Mouse (Mus musculus) v-Abl transformed pro-B cells (cell line): Measurements from ENCODE around the gene Aff1.

Source experiments
- in situ Hi-C, 2 experiments: fragments of 400-800 bp; cut with MboI; formaldehyde crosslinking; loops; one replicate each; pipeline ENCODE4 v1.15.1; 2025; ENCODE audit not compliant: unreplicated experiment in 2 of 2

Aff1 gene

DNA sequence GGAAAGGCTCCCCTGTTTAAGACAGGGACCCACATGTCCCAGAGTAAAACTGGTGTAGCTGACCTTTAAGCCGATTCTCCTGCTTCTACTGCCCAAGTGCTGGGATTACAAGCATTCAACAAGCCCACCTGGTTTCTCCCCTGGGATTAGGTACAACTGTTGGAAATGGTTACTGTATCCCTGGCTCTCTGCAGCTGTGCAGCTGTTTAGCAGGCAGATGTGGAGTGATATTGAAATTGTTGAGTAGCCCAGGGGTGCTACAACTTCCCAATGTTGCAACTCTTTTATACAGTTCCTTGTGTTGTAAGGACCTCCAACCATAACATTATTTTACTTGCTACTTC is 48.7 kb downstream of the Aff1 start:
- in situ Hi-C loops, result loop anchor here (10.0 to 25.0 kb wide), 3 partner anchors 74 to 1896 kb away; no protein-coding TSS in a partner anchor

DNA sequence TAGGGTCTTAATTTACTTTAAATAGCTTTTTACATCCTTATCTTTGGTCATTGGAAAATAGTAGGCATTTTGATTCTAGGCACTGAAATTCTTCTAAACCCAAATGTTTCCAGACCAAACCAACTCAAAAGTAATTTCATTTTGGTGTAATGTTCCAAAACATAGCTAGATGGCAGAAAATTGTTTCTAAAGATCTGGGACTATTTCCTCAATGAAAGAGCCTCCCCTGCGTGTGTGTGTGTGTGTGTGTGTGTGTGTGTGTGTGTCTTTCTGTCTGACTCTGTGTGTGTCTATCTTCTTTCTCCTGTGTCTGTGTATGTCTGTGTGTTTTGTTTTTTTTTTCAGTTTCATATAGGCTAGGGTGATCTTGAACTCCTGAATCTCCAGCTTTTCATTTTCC is 49.3 kb downstream of the Aff1 start:
- in situ Hi-C loops, result loop anchor here (10.0 to 25.0 kb wide), 3 partner anchors 73 to 1896 kb away; no protein-coding TSS in a partner anchor

DNA sequence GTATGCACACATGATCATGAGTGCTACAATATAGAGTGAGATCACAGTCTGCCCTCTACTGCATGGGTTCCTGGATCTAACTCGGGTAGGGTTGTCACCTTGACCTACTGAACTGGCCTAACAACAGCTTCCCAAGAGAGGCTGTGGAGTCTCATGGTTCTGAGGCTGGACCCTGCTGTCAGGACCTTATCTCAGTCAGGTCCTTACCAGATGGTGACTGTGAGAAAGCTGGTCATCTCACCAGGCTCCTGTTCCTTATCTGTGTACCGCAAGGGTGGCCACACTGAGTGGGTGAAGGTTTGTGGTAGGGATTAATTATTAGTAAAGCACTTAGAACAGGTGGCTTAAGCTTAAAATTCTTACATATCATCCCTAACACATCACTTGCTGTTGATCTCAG is 49.8 kb downstream of the Aff1 start:
- in situ Hi-C loops, result loop anchor here (10.0 to 25.0 kb wide), 3 partner anchors 73 to 1895 kb away; no protein-coding TSS in a partner anchor

DNA sequence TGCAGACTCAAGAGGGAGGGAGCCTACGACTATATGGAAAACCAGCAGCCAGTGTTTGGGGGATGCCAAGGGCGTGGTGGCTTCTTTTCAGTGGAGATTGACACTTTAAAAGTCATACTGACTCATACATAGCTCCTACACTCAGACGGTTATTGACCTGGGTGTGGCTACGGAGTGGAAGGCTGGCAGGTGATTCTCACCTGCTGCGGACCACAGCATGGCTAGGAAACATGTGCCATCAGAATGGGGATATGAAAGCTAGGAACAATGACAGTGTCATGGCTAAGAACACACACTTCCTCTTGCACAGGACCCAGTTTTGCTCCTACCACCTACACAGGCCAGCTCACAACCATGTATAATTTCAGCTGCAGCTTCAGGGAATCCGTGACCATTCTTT is 52.4 kb downstream of the Aff1 start:
- in situ Hi-C loops, result loop anchor here (10.0 to 25.0 kb wide), 3 partner anchors 70 to 1893 kb away; no protein-coding TSS in a partner anchor

DNA sequence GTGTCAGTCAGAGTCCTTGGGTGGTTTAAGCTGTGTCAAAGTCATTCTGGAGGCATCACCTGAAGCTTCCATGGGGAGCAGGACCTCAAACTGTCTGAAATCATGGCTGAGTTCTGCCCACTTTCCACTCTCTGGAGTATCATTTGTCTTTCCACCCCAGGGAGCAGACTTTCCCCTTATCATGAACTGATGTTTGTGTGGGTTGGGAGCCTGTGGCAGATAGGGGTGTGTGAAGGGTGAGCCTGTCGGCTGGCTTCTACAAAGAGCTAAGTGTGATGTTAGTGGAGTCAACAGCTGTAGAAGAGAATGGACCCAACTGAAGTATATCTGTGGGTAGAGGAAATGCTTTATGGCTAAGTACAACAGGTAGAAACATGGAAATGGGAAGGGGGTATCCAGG is 53.5 kb downstream of the Aff1 start:
- in situ Hi-C loops, result loop anchor here (10.0 to 25.0 kb wide), 3 partner anchors 69 to 1892 kb away; no protein-coding TSS in a partner anchor

DNA sequence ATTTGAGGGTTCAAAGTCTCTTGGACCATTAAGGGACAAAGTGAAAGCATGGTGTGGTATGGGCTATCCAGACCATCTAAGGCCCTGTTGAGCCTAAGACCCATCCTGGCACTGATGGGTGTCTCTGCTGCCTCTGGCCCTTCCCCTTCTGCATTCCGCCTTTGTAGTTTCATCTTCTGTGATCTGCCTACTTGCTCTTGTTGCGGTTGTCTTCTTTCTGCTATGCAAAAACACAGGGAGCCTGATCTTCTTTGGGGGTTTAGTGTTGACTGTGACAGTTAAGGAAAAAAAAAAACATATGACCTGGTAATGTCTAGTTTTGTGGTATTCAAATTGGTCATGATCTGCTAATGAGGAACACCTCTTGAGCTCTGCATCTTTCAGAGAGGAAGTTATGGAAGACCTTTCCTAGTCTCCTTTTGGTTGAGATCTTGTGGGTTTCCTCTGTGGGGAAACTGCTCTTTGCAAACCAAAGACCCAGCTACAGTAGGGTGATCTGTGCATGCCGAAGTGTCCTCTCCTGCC is 54.4 kb downstream of the Aff1 start:
- in situ Hi-C loops, result loop anchor here (10.0 to 25.0 kb wide), 3 partner anchors 68 to 1891 kb away; no protein-coding TSS in a partner anchor

DNA sequence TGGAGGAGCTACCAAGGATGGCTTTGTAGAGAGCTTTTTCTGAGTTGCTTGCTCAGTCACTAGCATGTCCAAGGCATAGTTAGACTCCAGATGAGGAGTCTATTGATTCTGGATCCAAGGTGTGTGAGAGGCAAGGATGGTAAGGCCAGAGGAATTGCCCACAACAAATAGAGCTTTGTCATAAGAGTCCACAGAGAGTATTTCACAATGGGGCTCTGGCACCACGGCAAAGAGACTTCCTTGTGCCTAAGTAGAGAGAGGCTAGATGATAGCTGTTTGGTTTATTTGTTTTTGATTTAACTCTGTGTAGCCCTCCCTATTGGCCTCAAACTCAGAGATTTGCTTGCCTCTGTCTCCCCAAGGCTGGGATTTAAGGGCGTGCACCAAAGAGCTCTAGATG is 54.9 kb downstream of the Aff1 start:
- in situ Hi-C loops, result loop anchor here (10.0 to 25.0 kb wide), 3 partner anchors 68 to 1890 kb away; no protein-coding TSS in a partner anchor

DNA sequence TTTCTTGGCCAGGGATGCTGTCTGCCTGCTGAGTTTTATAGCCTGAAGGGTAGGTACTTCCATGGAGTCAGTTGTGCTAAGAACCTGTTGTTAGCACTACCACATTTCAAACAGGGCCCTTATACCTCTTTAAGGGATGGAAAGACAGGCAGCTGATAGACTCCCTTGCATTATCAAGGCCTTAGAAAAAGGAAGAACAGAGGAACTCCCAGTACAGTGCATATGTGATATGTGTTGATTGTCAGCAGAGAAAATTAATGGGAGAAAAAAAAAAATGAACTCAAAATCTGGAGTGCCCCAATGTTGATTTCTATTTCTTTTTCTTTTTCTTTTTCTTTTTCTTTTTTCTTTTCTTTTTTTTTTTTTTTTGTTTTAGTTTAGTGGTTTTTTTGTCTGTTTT is 56.2 kb downstream of the Aff1 start:
- in situ Hi-C loops, result loop anchor here (10.0 to 25.0 kb wide), 3 partner anchors 66 to 1889 kb away; no protein-coding TSS in a partner anchor

DNA sequence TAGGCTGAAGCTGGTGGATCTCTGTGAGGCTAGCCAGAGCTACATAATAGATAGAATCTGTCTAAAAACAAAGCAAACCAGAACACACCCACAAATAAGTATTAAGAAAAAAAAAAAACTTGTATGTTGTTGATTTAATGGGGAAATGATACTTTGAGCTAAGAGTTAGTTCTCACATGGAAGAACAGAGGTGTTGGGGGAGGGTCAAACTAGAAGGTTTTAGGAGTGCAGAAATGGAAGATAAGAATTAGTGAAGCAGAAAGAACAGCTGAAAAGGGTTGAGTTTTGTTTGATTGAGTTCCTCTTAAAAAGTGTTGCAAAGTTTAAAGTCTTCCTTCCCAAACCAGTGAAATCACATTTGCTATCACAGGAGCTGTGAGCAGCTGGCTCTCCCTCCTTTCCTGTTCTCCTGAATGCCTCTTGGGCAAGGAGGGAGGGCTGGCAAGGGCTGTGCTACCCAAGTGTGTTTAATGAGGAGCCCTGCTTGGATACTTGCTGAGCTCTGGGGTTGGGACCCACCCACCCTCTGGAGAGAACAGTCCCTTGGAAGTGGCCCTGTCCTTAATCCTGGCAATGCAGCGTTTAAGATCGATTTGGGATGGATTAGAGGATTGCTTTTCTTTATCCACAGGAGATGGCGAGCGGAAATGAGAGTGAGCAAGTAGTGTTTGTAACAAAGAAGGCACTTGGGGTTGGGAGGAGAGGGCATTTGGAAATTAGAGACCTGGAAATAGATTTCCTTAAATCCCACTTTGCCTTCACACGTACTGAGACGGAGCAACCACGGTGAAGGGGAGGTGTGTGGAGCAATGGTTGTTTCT is 57.5 kb downstream of the Aff1 start:
- in situ Hi-C loops, result loop anchor here (10.0 to 25.0 kb wide), 3 partner anchors 65 to 1888 kb away; no protein-coding TSS in a partner anchor

DNA sequence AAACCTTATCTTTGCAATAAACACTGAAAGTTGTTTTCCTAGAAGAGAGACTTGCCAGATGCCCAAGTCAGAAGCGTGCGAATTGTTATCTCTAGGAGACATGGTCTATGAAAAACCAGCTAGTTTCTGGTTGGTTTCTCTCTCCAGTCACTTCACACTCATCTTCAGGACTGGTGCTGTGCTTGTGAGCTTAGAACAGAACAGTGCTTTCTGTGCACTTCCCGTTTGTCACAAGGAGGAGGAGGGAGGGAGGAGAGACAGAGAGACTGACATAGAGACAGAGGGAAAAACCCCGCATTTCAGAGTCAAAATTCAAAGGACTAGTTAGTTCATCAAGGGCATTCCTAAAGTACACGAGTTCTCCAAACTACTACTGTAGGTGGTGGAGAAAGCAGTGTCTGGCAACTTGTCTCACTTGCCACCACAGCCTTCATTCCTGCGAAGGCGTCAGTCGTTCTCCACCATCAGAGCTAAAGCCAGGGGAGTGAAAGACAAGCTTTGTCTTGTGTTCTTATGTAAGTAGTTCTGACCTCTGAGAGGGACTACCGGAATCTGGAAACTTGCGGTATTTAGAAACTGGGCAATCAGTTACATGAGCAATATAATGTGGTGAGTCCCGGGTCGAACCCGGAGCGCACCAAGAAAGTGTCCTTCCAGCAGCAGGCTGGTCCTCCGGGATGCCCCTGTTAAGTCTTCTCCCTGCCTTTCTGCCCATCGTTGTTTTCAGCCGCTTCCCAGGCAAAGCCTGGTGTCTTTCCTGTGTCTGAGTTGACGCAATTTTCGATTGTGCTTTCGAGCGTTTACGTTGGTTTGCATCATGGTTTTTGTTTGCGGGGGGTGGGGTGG is 60.7 kb downstream of the Aff1 start:
- in situ Hi-C loops, result no loop called here

DNA sequence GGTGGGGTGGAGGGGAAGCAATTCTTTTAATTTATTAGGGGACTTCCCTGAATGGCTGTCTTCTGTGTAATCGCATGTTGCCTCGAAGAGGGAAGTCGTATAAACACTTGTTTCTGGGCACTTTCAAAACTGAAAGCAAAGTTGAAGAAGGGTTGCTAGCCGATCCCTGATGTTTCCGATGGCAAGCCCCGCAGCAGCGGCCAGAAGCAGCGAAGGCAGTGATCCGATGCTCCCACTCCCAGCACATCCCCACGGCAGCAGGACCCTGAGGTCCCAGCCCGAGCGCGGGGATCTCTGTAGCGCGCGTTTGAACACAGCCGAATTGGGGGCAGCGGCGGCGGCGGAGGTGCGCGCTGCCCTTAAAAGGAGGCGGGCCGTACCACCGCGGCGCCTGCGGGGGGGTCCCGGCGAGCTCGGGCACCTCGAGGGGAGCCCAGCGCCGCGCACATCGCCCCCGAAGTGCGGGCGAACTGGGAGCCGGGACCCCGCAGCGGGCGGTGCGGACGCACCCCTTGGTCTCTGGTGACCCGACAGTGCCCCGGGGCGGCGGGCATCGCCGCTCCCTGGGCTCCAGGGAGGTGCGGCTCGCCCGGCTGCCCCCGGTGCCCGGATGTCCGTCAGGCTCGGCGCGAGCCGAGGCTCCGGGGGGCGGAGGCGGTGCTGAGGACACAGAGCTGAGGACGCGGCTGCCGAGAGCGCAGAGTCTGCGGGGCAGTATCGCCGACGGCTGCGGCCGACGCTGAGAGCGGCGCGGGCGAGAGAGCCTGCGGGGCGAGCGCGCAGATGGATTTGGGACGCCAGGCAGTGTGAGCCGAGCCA is 61.5 kb downstream of the Aff1 start:
- in situ Hi-C loops, result no loop called here

DNA sequence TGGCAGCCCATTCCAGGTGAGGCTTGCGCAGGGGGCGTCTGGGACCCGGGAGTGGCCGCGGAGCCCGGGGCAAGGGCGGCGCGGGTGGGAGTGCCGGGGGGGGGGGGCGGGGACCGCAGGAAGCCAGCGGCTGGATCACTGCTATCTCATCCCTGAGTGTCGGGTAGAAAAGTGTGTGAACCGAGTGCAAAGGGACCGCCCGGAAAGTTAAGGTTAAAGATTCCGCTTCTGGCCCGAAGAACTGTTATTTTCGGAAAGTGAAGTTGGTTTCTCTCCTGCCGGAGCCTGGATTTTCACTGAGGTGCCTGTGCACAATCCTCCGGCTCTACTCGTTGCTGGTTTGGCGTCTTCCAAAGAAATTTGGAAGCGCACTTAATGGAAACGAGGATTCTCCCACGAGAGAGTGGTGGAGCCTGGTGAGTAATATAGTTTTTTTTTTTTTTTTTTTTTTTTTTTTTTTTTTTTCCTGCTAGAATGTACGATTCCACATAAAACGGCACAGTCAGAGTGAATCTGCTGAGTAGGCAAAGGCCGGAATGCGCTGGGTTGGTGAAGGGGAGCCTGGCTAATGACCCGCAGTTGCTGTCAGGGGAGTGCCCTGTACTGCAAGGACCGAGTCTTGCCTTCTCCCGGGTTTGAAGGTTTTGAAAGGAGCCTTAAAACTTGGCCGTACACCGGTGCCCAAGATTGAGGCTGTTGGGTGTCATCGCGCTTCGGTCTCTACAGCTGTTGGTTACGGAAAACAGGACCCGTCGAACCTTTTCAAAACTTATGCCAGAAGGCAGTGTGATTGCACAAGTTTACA is 62.4 kb downstream of the Aff1 start:
- in situ Hi-C loops, result loop anchor here in 1 of 2 experiments (5.0 kb wide), 1 partner anchor 57 kb away; no protein-coding TSS in a partner anchor

DNA sequence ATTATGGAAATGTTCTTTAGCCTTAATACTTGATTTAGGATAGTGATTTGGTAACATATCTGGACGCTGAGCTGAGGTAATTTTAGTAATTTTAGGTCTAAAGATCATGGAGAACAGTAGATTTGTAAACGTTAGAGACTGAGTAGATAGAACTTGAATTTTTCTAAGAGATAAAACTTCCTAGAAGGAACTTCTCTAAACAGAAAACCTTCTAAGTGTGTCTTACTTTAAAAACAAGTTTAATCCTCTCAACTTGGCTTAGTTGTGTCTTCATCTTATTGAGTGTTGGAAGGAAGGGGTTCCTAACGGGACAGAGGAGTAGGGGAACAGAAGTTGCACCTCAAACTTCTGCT is 62.9 kb downstream of the Aff1 start:
- in situ Hi-C loops, result loop anchor here in 1 of 2 experiments (5.0 kb wide), 1 partner anchor 58 kb away; no protein-coding TSS in a partner anchor

DNA sequence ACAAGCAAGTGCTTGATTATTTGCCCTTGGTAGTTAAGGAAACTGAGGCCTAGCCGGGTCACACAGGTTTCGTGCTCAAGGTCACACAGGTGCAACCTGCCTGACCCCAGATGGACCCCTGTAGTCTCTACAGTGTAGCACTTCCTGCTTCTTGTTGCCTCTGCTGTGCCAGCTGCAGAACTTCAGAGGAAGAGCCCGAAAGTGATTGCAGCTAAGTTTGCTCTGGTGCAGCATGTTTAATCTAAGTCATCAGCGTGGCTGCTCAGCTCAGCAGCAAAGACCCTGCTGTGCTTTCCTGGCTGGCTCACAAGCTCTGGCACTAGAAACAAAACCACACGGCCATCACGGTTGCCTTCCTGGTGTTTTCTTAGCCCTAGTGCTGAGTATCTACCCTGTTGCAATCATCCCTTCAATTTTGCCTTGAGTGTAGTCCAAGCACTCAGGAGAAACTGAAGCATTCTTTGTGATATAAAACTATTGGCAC is 64.1 kb downstream of the Aff1 start:
- in situ Hi-C loops, result loop anchor here in 1 of 2 experiments (5.0 kb wide), 1 partner anchor 59 kb away; no protein-coding TSS in a partner anchor

DNA sequence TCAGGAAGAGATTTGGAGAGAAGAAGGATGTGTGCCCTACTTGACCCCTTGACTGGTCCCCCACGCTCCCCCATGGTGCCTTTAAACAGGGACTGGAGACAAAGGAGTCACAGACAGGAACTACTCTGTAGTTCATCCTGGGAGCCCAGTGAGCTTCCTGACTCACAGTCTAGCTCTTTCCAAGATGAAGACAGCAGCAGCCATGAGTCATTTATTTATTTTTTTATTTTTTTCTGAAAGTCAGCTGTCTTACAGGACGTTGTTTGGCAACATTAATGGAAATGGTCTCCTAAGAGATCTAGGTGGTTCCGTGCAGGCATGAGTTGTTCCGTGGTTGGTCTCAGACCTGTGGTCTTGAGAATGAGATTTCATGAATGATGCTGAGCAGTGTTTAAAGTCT is 66.3 kb downstream of the Aff1 start:
- in situ Hi-C loops, result loop anchor here in 1 of 2 experiments (5.0 kb wide), 1 partner anchor 61 kb away; no protein-coding TSS in a partner anchor

DNA sequence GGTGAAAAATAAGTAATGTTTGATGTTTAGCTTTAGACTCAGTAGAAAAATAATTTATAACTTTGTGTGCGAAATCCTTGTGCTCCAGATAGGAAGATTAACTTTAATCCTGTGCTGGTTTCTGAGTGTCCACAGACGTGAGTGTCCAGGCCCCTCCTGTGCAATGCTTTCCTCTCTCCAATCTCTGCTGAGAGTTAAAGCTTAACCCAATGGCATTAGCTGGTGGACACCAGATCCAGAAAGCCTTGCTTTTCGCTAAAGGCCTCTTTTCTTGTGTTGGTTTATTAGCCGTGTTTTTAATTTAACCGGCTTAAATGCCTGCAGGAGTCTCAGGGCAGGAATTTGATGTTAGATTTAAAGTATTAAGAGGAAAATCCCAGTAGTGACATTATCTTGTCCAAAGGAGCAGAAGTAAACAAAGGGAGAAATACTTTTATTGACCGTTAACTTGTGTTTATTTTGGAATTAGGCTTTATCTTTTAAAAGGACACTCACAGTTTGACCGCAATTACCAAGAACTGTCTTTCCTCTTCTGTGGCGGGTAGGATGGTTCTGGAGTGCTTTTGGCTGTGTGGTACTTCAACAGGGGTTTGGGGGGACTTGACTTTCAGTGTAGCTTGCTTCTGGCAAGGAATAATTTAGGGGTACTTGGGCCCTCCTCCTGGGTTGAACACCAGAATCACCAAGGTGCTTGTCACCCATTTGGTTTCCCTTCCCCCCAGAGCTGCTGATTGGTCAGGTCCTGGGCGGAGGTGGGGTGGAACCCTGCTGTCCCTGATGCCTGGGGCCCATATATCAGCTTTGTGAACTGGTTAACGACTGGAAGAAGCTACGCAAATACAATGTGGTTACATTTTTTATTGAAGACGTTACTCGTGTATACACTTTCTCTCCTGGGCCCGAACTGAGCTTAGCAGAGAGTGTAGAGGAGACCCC is 67.6 kb downstream of the Aff1 start:
- in situ Hi-C loops, result loop anchor here in 1 of 2 experiments (5.0 kb wide), 2 partner anchors 53 to 62 kb away; no protein-coding TSS in a partner anchor

DNA sequence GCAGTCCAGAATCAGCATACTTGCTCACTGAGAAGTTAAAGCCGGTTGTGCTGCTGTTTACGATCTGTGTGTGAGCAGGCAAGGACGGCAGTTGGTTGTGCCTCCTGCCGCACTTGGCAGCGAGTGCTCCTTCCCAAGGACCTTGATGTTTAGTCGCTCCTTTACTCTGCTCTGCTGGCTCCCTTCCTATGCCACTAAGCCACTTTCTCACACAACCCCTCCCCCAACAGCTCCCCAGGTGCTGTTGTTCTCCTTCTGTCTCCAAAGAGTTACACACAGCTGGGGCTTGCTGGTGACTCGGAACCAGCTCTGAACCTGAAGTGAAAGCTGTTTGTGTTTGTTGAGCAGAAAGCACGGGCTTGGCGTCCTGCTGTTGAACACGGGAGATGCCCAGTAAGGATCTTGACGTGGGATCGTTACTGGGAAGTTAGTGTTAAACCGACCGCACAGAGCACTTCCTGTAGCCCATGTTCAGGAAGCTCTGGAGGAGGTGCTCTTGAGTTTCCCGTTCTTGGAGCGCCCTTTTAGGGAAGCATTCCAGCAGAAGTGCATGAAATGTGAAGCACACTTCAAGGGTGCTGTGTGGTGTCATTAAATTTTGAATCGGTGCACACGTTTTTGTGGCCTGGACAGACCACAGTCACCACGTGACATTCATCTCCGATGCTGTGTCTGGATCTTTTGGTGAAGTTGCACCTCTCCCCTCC is 68.4 kb downstream of the Aff1 start:
- in situ Hi-C loops, result loop anchor here in 1 of 2 experiments (5.0 kb wide), 1 partner anchor 52 kb away; no protein-coding TSS in a partner anchor
